Mouse (Mus musculus): ENCODE results near the gene Fbxl18.

DNA sequence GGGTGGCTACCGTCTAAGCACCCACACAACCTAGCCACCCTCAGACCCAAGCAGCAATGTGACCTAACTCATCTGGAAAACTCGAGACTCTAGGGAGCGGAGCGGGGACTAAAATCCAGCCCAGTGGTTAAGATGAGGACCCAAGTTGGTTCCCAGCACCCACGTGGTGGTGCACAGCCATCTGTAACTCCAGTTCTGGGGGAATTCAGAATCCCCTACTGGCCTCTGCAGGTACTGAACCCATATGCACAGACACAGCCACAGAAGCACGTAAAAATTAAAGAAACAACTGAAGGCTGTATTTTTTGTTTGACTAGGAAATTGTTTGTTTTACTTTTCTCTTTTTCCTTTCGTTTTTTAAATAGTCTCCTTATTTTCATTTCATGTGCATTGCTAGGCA, 21.5 kb downstream of the Fbxl18 start:
- TF ChIP-seq CTCF (IDR thresholded peaks at IDR 0.05; ENCODE audit: control insufficient read depth, insufficient read depth, insufficient read length) = no peak
- no peak for TF ChIP-seq USF1 (IDR thresholded peaks at IDR 0.05; ENCODE audit: low read depth)
- TF ChIP-seq CEBPB (IDR thresholded peaks at IDR 0.05; ENCODE audit: low read depth) = no peak
- TF ChIP-seq MYOD1 (IDR thresholded peaks at IDR 0.05; ENCODE audit: control insufficient read depth, insufficient read length, low read depth) = no peak
- no peak for TF ChIP-seq MAX (IDR thresholded peaks at IDR 0.05)
- TF ChIP-seq FOSL1 (IDR thresholded peaks at IDR 0.05; ENCODE audit: insufficient read depth, low read length, poor library complexity, severe bottlenecking) = no peak

All from C2C12 (cell line).